In the genomic region with DNA sequence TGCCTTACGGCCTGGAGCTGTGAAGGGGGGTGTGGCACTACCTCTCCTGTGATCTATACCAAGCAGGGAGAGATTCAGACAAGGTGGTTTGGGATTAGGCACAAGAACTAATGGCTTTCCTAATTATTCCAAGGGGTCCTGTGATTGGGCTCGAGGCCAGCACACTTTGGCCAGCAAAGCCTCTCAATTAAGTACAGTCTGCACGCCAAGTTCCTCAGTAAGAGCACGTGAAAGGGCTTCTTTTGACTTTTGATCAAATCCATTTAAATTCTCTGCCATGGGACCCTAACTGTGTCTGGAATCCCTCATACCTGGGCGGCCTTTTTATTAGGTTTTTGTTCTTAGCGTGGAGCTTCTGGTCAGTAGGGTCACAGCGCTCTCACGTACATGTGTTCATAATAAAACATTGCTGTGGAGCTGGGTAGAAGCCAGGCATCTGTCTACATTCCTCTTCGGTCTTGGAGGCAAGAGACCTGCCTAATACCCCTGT, we compare ENCODE assay signal across 9 mouse cellular contexts.
DNase-seq lines count a peak whose midpoint lies in the region; ATAC-seq and TF ChIP-seq lines count a peak whose summit lies in the region.
"Had no signal": no experiment of that assay in that cellular context is flagged by ENCODE, and none has a peak within 500 bp of the region (broad histone marks: within the 10 kb centered on the region; RNA-seq: fewer than 3 reads in every experiment).

No protein-coding gene starts in this region.

- WGBS in forebrain, embryonic 16.5 days: 20% methylated on average over 9 of the region's 9 CpGs
- 5% methylated on average over 9 of the region's 9 CpGs for WGBS in limb, embryonic 11.5 days

- H3K4me1 ChIP-seq in forebrain, embryonic 16.5 days (replicated peaks; ENCODE audit: control insufficient read depth, insufficient read depth, low read length): peaks cover 9% of the 10 kb centered on the region
- peaks cover 6% of the 10 kb centered on the region for H3K4me1 ChIP-seq in limb, embryonic 11.5 days (ENCODE audit: control insufficient read depth, insufficient read depth, low read length)

- ATAC-seq in forebrain, embryonic 16.5 days: peak; percentile 79
- peak; percentile 78 for ATAC-seq in limb, embryonic 11.5 days (ENCODE audit: insufficient number of reproducible peaks, low FRiP score, low TSS enrichment, low read depth)

- H3K27ac ChIP-seq in forebrain, embryonic 16.5 days (ENCODE audit: low read length): no peak overlapping the region
- peak overlapping the region; percentile 61; the same call in 1 of the 2 replicates for H3K27ac ChIP-seq in limb, embryonic 11.5 days (replicated peaks; ENCODE audit: low read depth, low read length)

- H3K9ac ChIP-seq in forebrain, embryonic 16.5 days (replicated peaks; ENCODE audit: low read depth, low read length): no peak overlapping the region
- H3K9ac ChIP-seq in limb, embryonic 11.5 days (ENCODE audit: low read length): no peak overlapping the region

- H3K4me3 ChIP-seq in forebrain, embryonic 16.5 days (replicated peaks; ENCODE audit: low read length): no peak overlapping the region
- H3K4me3 ChIP-seq in limb, embryonic 11.5 days (ENCODE audit: low read depth, low read length): no peak overlapping the region

- TF ChIP-seq CTCF in brain, embryonic 14.5 days (IDR thresholded peaks at IDR 0.05; ENCODE audit: borderline replicate concordance, extremely low read depth, insufficient read depth, insufficient read length): no peak

- peak; percentile 30 for DNase-seq in embryo, embryonic 10.5 days (ENCODE audit: low spot score)
- DNase-seq in embryo, embryonic 10 days (ENCODE audit: low spot score): no peak
- peak; percentile 88 for DNase-seq in brain, embryonic 14.5 days (ENCODE audit: low read depth)
- DNase-seq in limb, embryonic 11.5 days (ENCODE audit: low spot score): peak; percentile 68
- DNase-seq in urinary bladder, postnatal 4 days (ENCODE audit: low spot score in 2 of 2): no peak
- no peak for DNase-seq in urinary bladder, postnatal 14 days (ENCODE audit: low spot score)
- no peak for DNase-seq in urinary bladder, adult 2 months (ENCODE audit: low spot score)
- DNase-seq: retina, postnatal 1 day had no signal

- H3K36me3 ChIP-seq in forebrain, embryonic 16.5 days (ENCODE audit: control insufficient read depth, insufficient read depth): no peaks in the 10 kb centered on the region
- H3K36me3 ChIP-seq in limb, embryonic 11.5 days (ENCODE audit: control insufficient read depth, insufficient read depth, low read length): no peaks in the 10 kb centered on the region

- no peaks in the 10 kb centered on the region for H3K27me3 ChIP-seq in forebrain, embryonic 16.5 days (replicated peaks; ENCODE audit: control insufficient read depth, insufficient read depth, low read length)
- H3K27me3 ChIP-seq in limb, embryonic 11.5 days (ENCODE audit: control insufficient read depth, insufficient read depth, low read length): no peaks in the 10 kb centered on the region

- H3K4me2 ChIP-seq in forebrain, embryonic 16.5 days (ENCODE audit: low read length): peak overlapping the region; percentile 29
- no peak overlapping the region; the same call in 1 of the 2 replicates for H3K4me2 ChIP-seq in limb, embryonic 11.5 days (ENCODE audit: low read depth, severe bottlenecking)

- no peaks in the 10 kb centered on the region for H3K9me3 ChIP-seq in forebrain, embryonic 16.5 days (ENCODE audit: control insufficient read depth, low read length)
- H3K9me3 ChIP-seq in limb, embryonic 11.5 days (ENCODE audit: control insufficient read depth, low read length): no peaks in the 10 kb centered on the region

- no peak for TF ChIP-seq POLR2A in brain, embryonic 14.5 days (IDR thresholded peaks at IDR 0.05; ENCODE audit: borderline replicate concordance, extremely low read depth, insufficient read depth, insufficient read length, poor library complexity, severe bottlenecking)

Comparison
In these comparisons a context has a peak if more than half of its experiments do, and no peak if none do; other contexts are left out.
1. DNase-seq: peak in embryo, embryonic 10.5 days (single experiment), brain, embryonic 14.5 days (single experiment) and limb, embryonic 11.5 days (single experiment); none in embryo, embryonic 10 days (single experiment), urinary bladder, postnatal 4 days (0 of 2), urinary bladder, postnatal 14 days (single experiment) and urinary bladder, adult 2 months (single experiment).